Mouse (Mus musculus) layer of hippocampus, adult 18-20 months (tissue): ENCODE data around the gene Rassf8. TPM values are rescaled to one million over a fixed set of nuclear protein-coding genes. Genes with fewer than 3 reads are reported as not detected.

Source experiments
- DNase-seq, 2 experiments: peaks; one replicate each; pipeline ENCODE4 v3.0.0; 2022; ENCODE audit warnings: low spot score in 2 of 2
- total RNA-seq, 2 experiments: library from RNA; stranded (reverse); gene quantifications; 2 replicates each; pipeline ENCODE4 v1.2.3; 2021

Gene Rassf8
- total RNA-seq, 2 experiments from 2014 or later: 23.7 to 27.3 TPM

- DNase-seq: no peak
Observed at GRCm38 (mm10) chr6:145776241-145776640, 29.7 kb downstream of the Rassf8 start.

- DNase-seq: no peak
Observed at GRCm38 (mm10) chr6:145779383-145779782, 32.8 kb downstream of the Rassf8 start.

GRCm38 (mm10) chr6:145780180-145780802 is 33.7 kb downstream of the Rassf8 start:
- DNase-seq: no peak

- no peak for DNase-seq
Observed at GRCm38 (mm10) chr6:145781256-145781655, 34.7 kb downstream of the Rassf8 start.

- DNase-seq: no peak
Observed at GRCm38 (mm10) chr6:145781966-145782365, 35.4 kb downstream of the Rassf8 start.

- no peak for DNase-seq
Observed at GRCm38 (mm10) chr6:145787311-145787710, 40.8 kb downstream of the Rassf8 start.

- DNase-seq: no peak
Observed at GRCm38 (mm10) chr6:145789738-145790137, 43.2 kb downstream of the Rassf8 start.

- no peak for DNase-seq
Observed at GRCm38 (mm10) chr6:145792373-145792772, 45.8 kb downstream of the Rassf8 start.

GRCm38 (mm10) chr6:145793109-145793593 is 46.6 kb downstream of the Rassf8 start:
- DNase-seq: peak; percentile 28 to 80

GRCm38 (mm10) chr6:145794671-145795070 is 48.1 kb downstream of the Rassf8 start:
- no peak for DNase-seq

- DNase-seq: peak in 1 of 2 experiments; percentile 36
Observed at GRCm38 (mm10) chr6:145796191-145797023, 49.9 kb downstream of the Rassf8 start.

- DNase-seq: no peak
Observed at GRCm38 (mm10) chr6:145797692-145798091, 51.1 kb downstream of the Rassf8 start.

GRCm38 (mm10) chr6:145801796-145802488 is 55.4 kb downstream of the Rassf8 start:
- DNase-seq: no peak

GRCm38 (mm10) chr6:145802881-145803280 is 56.3 kb downstream of the Rassf8 start:
- no peak for DNase-seq

GRCm38 (mm10) chr6:145804276-145804675 is 57.7 kb downstream of the Rassf8 start:
- no peak for DNase-seq

GRCm38 (mm10) chr6:145806784-145807183 is 60.2 kb downstream of the Rassf8 start:
- no peak for DNase-seq

- DNase-seq: no peak
Observed at GRCm38 (mm10) chr6:145807929-145808328, 61.4 kb downstream of the Rassf8 start.

- no peak for DNase-seq
Observed at GRCm38 (mm10) chr6:145809566-145809965, 63.0 kb downstream of the Rassf8 start.

- DNase-seq: no peak
Observed at GRCm38 (mm10) chr6:145810015-145810414, 63.5 kb downstream of the Rassf8 start.

GRCm38 (mm10) chr6:145811174-145811573 is 64.6 kb downstream of the Rassf8 start:
- no peak for DNase-seq

GRCm38 (mm10) chr6:145815200-145815599 is 68.7 kb downstream of the Rassf8 start:
- no peak for DNase-seq

- no peak for DNase-seq
Observed at GRCm38 (mm10) chr6:145819151-145819550, 72.6 kb downstream of the Rassf8 start.
